Mouse (Mus musculus): ENCODE data around the gene Cdc42se2.

DNA sequence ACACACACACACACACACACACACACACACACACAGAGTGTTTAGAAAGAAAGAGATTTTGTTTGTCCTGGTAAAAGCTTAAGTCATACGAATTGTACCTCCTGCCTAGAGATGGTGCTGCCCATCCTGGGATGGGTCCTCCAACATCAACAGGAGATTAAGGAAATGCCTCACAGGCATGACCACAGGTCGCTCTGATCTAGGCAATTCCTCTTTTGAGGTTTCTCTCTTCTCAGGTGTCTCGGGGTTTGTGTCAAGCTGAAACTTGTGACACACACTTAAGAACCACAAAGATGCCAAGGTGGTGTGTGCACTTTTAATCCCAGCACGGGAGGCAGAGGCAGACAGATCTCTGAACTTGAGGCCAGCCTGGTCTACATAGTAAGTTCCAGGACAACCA is 20.7 kb upstream of the Cdc42se2 start:
- TF ChIP-seq GATA1 (IDR thresholded peaks at IDR 0.05; ENCODE audit: low read length) (no peak), TAL1 (IDR thresholded peaks at IDR 0.05; ENCODE audit: low read length) (no peak)
